Mouse (Mus musculus) lung, postnatal 10 days (tissue): ENCODE data around the gene Slco1a1.
"Not testable (repeated sequence)": the region's sequence is repeated elsewhere in the genome, so short reads cannot be mapped to it uniquely, and the experiment has no call there.

ENCODE experiments used
- DNase-seq: peaks from one replicate; pipeline ENCODE4 v3.0.0; 2021

Gene Slco1a1

GRCm38 (mm10) chr6:141946862-141947261 is at the start of gene Slco1a1:
Gene Slco1a1 (minus strand): TSS chr6:141946962.
- no peak for DNase-seq

GRCm38 (mm10) chr6:141986772-141987171 is 40.0 kb upstream of the Slco1a1 start:
- no peak for DNase-seq

GRCm38 (mm10) chr6:141984644-141985043 is 37.9 kb upstream of the Slco1a1 start:
- DNase-seq: no peak

DNA sequence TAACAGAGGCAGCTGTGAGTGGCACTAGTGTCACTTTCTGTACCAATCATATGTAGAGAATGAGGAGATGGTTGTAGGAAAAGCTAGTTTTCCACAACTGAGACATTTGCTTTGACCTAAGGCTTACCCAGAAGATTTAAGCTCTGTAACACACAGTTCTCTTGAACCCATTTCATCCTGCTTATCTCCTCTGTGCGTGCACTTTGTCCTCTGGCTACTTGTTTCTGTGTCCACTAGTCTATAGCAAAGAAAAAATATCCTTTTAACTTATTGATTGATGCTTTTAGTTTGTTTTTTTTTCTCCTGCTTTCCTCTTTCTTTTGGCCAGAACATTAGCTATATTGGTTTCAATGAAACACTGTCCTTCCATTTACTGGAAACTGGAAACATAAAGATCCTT is 15.7 kb upstream of the Slco1a1 start:
- no peak for DNase-seq

DNA sequence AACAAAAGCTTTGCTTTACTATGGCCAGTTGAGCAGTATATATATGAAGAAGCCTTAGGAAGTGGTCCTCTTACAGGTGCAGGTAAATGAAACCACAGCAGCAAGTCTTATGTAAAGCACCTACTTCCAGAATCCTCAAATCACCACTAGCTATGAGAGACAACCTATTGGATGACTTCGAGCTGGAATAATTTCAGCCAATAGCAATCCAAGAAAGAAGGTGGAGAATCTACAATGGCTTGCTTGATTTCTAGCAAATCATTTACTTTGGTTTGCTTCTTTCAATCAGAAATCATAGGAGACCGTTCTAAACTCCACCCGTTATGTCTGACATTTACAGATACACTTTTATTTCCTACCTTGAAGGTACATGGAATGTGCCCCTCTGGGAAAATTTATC is 15.1 kb upstream of the Slco1a1 start:
- DNase-seq: no peak

DNA sequence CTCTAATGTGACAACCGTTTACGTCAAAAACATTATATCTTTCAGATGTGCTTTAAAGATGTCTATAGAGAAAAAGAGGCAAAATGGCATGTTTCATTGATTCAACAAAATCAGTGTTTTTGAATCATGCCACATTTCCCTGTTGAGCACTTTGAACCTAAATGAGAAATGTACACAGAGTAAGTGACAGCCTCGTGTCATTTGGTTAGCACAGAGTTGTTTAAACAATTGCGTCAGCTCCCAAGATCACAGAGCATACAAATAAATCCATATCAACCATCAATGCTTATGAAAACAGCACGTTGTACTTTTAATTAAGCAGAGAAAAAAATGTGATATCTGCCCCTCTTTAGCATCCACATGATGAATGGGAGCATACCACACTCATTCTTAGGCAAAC is 13.7 kb upstream of the Slco1a1 start:
- DNase-seq: no peak

- DNase-seq: no peak
These were observed 6.3 kb downstream of the Slco1a1 start for GRCm38 (mm10) chr6:141940451-141940850.

DNA sequence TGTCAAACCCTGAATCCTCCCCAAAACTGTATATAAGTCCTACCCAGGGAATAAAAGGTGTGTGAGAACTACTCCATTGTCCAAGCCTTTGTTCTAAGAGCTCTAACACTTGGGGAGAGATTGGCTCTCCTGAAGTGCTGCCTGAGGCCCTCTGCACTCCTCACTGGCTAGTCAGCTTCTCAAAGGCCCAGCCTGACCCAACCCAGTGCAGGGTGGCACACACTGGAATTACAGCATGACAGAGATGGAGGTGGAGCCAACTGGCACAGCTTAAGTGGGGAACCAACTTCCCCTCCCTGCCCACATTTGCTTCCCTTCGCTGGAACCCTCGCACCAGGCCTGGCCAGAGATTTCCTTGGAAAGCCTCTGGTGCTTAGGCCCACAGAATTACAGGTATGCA is 48.6 kb downstream of the Slco1a1 start:
- DNase-seq: no peak

GRCm38 (mm10) chr6:141889723-141890122 is 57.0 kb downstream of the Slco1a1 start:
- DNase-seq: no peak

- no peak for DNase-seq
These were observed 58.5 kb downstream of the Slco1a1 start for GRCm38 (mm10) chr6:141888248-141888647.

DNA sequence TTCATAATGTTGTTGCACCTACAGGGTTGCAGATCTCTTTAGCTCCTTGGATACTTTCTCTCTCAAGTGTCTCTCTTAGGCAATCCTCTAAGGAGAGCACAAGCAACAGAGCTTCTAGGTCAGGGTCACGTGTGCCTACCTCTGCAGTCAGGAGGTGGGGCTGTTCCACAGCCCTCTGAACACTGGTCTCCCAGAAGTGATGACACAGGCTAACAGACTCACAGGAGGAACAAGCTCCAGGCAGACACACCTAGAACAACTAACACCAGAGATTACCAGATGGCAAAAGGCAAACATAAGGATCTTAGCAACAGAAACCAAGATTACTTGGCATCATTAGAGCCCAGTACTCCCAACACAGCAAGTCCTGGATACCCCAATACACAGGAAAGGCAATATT is 64.2 kb downstream of the Slco1a1 start:
- DNase-seq: no peak

DNA sequence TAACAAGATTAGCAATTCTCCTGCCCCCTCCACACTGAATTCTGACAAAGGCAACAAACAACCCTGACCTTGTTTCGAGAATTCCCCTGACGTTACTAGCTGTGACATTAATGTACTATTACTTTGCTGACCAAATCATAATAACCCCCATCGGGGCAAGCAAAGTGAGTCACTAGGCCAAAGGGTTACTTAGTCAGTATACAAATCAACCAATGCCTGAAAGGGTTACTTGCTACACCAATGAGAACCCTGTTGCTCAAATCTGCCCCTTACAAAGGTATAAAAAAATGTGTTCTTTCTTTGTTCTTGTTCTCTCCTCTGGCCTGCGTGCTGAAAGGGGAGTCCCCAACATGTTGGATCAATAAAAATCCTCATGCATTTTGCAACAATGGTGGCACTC is 71.0 kb downstream of the Slco1a1 start:
- not testable (repeated sequence) for DNase-seq

DNA sequence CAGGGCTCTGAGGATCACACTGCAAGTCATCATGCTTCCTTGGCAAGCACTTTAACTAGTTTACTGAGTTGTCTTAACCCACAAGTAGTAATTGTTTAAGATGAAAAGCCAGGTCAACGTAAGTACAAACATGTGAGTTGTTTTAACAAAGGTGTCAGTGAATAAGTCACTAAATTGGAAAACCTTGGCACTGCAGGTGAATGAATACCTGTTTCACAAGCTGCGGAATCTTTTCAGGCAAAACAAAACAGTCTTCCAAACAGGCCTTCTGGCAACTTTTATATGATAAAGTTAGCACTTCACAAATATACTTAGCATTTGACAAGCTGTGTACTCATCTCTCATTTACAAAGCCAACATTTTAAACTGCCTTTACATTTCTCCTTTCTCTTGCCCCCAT is 75.1 kb downstream of the Slco1a1 start:
- no peak for DNase-seq

DNA sequence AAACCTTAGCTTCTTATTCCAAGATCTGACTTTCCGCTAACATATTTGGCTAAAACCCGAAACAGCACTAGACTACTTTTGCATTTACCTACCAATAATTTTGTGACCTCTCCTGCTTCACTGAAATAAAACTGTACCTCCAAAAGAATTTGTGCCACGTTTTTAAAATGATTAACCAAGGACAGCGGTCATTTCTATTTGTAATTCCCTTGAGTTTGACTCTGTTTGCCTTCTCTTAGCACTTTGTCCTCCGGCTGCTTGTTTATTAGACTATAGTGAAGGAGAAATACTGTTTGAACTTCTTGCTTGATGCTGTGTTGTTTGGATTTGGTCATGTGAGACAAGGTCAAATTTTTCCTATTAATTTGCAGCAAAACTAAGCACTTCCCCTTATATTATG is 78.0 kb downstream of the Slco1a1 start:
- no peak for DNase-seq

GRCm38 (mm10) chr6:141866026-141866425 is 80.7 kb downstream of the Slco1a1 start:
- DNase-seq: no peak

DNA sequence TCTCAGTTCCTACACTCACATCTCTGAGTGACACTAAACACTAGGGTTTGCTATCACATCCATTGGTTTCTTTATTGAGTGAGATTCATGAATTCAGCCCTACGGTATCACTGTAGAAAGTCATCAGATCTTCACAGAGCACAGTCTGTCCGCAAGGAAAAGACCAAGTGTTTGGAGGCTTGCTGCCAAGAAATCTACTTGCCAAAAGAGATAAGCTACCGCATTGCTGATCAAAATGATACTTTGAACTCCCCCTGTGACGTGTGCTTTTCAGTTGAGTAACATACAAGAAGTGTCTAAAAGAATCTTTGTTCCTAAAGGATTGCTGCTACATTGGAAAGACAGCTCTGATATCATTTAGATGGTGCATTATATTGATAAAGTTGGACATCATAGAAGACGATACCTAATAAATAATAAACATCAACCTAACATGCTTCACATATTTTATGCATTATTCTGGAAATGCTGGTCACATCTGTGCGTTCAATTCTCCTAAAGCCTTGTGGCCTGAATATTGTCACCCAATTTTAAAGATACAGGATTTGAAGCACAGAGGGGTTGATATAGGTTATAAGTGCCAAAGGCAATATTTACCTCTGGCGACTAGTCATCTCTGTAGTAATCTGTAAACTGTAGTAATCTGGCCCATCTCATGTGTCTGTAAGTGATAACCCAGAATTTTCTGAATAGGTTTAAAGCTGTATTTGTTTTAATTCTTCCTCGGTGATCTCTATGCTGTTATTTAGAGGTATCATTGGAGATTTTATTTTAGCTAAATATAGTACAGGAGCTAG is 88.8 kb downstream of the Slco1a1 start:
- peak; percentile 8 for DNase-seq
